Mouse (Mus musculus): ENCODE results near the gene Agap1. TPM values are rescaled to one million over a fixed set of nuclear protein-coding genes. Genes with fewer than 3 reads are reported as not detected.

Gene Agap1
- total RNA-seq, 2 experiments from 2014 or later = 292 to 293 TPM

DNA sequence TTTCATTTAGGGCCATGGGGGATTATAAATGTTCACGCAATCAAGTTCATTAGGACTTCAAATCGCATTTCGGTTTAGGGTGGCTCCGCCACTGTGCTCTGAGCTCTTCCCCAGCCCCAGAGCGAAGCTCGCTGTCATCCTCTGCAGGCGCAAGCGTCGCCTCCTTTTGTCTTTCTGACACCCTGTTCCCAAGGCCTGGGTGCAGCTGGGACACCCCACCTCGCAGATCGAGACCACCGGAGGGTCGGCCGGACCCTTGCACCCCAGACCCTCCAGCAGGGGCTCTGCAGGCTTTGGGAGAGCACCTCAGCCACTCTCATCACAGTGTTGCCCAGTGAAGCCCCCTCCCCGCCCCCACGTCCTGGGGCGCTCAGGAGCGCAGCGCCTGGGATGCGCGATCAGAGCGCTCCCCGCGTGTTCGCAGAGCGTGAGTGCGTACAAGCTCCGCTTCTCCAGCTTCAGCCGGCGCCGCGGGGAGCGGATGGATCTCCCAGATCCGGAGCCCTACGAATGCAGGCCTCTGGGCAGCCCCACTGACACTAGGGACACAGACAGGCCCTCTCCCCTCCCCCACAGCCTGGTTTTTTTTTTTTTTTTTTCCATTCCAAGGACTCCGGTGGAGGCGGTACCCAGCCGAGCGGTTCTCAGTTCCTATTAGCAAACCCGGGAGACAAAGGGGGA is 487.2 kb downstream of the Agap1 start:
- Histone ChIP-seq H3K4me3 (no peak overlapping the region), H3K27ac (no peak overlapping the region)
- TF ChIP-seq CTCF (conservative IDR thresholded peaks at IDR 0.05) = no peak
- no peak for DNase-seq (ENCODE audit: low spot score in 2 of 2)

DNA sequence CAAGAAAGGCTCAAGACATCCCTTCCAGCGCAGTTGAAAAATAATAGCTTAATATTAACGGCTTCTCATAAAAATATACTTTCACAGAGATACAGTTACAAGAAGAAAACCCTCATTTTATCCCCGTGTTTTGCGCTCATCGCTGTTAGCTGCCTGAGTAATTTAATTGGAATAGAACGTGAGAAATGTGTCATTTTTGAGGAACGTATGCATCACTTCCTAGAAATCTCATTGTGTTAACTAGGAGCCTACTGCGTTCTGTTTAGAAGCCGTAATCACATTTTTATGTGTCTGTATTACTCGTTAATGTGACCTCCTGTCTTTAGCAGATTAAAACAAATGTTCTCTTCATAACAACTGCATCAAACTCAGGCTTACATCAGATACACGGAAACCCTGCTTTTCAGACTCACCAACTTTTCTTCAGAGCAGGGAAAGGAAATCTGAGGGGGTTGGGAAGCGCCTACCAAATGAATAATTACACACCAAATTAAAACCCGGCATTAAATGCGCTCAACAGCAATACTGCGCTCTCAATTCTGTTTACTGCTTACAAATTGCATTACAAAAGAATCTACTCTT is 487.9 kb downstream of the Agap1 start:
- no peak overlapping the region for H3K27ac ChIP-seq
- H3K4me3 ChIP-seq = no peak overlapping the region
- no peak for DNase-seq (ENCODE audit: low spot score in 2 of 2)
- TF ChIP-seq CTCF (conservative IDR thresholded peaks at IDR 0.05) = no peak

DNA sequence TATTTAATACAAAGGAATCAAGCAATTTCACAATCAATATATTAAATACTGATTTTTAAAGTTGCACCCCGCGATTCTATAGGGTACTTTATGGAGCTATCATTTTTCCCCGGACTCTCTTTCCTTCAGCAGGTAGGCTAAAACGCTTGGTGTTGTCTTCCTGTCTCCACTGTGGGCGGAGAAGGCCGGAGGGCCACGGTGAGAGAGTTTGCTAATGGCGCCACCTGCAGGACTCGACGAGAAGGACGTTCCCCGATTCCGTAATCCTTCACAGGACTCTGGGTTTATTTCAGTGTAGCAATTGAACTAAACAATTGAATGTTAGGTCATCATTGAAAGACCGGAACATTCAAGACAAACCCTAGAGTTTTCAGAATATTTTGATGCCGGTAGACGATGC is 488.6 kb downstream of the Agap1 start:
- DNase-seq (ENCODE audit: low spot score in 2 of 2) = peak; percentile 20 to 75
- no peak overlapping the region for H3K4me3 ChIP-seq
- H3K27ac ChIP-seq = no peak overlapping the region
- TF ChIP-seq CTCF (conservative IDR thresholded peaks at IDR 0.05) = peak; percentile 91
